Mouse (Mus musculus) G1E (cell line): Measurements from ENCODE around the gene Son. TPM values are rescaled to one million over a fixed set of nuclear protein-coding genes. Genes with fewer than 3 reads are reported as not detected.

Source experiments
- ATAC-seq: 2 replicates; pipeline ENCODE4 v1.8.0; 2016; ENCODE audit warnings: mild to moderate bottlenecking; ENCODE audit not compliant: insufficient number of reproducible peaks, poor library complexity, low FRiP score, severe bottlenecking; ENCODE audit errors: extremely low read depth
- DNase-seq: peaks from one replicate; pipeline ENCODE4 v3.0.0; 2012; ENCODE audit warnings: low spot score
- H3K27me3 ChIP-seq: 2 replicates; pipeline ENCODE4 v1.6.1; 2012; ENCODE audit warnings: mild to moderate bottlenecking, low read length, inconsistent platforms; ENCODE audit not compliant: insufficient read depth
- H3K36me3 ChIP-seq: replicated peaks from 2 replicates; pipeline ENCODE3; 2012; ENCODE audit warnings: mild to moderate bottlenecking, inconsistent platforms
- H3K4me1 ChIP-seq: 2 replicates; pipeline ENCODE4 v1.6.1; 2012; ENCODE audit warnings: low read depth, low read length, inconsistent platforms, mixed read lengths; ENCODE audit not compliant: insufficient read depth
- H3K4me3 ChIP-seq: 2 replicates; pipeline ENCODE4 v1.5.1; 2012; ENCODE audit warnings: low read depth, mild to moderate bottlenecking, inconsistent platforms, low read length, moderate library complexity, mixed read lengths
- H3K9me3 ChIP-seq: replicated peaks from 2 replicates; pipeline ENCODE4 v1.6.1; 2012; ENCODE audit warnings: inconsistent platforms
- CTCF ChIP-seq: IDR thresholded peaks from 2 replicates; pipeline ENCODE4 v1.5.1; 2012; ENCODE audit warnings: low read depth, low read length, inconsistent platforms, mixed read lengths
- GATA1 ChIP-seq: IDR thresholded peaks from 2 replicates; pipeline ENCODE4 v1.6.1; 2012; ENCODE audit warnings: borderline replicate concordance, low read length, inconsistent platforms, mixed read lengths
- GATA2 ChIP-seq: IDR thresholded peaks from 2 replicates; pipeline ENCODE4 v1.6.1; 2012; ENCODE audit warnings: low read depth, low read length, inconsistent platforms, borderline replicate concordance
- POLR2AphosphoS5 ChIP-seq: IDR thresholded peaks from 2 replicates; pipeline ENCODE4 v1.6.1; 2012; ENCODE audit warnings: low read depth, low read length, inconsistent platforms; ENCODE audit not compliant: insufficient replicate concordance
- TAL1 ChIP-seq: conservative IDR thresholded peaks from 2 replicates; pipeline ENCODE4 v1.6.1; 2012; ENCODE audit warnings: low read depth, low read length, inconsistent platforms, mixed read lengths
- polyA plus RNA-seq: library from polyadenylated mRNA; stranded (reverse); fragments of >175 nt; gene quantifications from 2 replicates; pipeline ENCODE4 v1.2.3, GENCODE M21; 2012
- total RNA-seq, 2 experiments: library from RNA; stranded (forward) in 1 of 2; stranded (reverse) in 1 of 2; fragments of 200-1000 nt in 1 of 2; fragments of >200 nt in 1 of 2; fragmentation: Nextera tagmentation in 1 of 2; gene quantifications; 2 replicates each; pipeline ENCODE4 v1.2.3; 2014 to 2017

The Son gene
- total and polyA plus RNA-seq, 3 experiments: 43.9 to 573 (median 264) TPM

- Histone ChIP-seq H3K36me3 (no peaks in the 10 kb centered on the region), H3K9me3 (no peaks in the 10 kb centered on the region; the same call in 1 of the 2 replicates), H3K27me3 (peaks cover 31% of the 10 kb centered on the region), H3K4me3 (no peak overlapping the region), H3K4me1 (peaks cover 5% of the 10 kb centered on the region; the same call in 1 of the 2 replicates)
- DNase-seq (no peak), ATAC-seq (no peak)
- TF ChIP-seq TAL1: no peak
- no peak for TF ChIP-seq GATA1
- no peak for TF ChIP-seq CTCF
Observed at GRCm38 (mm10) chr16:91609501-91610245, 37.6 kb upstream of the Son start.

GRCm38 (mm10) chr16:91611248-91611647 lies 36.1 kb upstream of the Son start:
- no peak for TF ChIP-seq CTCF
- no peak for TF ChIP-seq POLR2AphosphoS5
- no peak for TF ChIP-seq GATA2
- TF ChIP-seq TAL1: no peak
- TF ChIP-seq GATA1: no peak
- Histone ChIP-seq H3K27me3 (peaks cover 21% of the 10 kb centered on the region), H3K36me3 (no peaks in the 10 kb centered on the region), H3K4me1 (peaks cover 5% of the 10 kb centered on the region; the same call in 1 of the 2 replicates), H3K9me3 (no peaks in the 10 kb centered on the region; the same call in 1 of the 2 replicates), H3K4me3 (no peak overlapping the region)
- no peak for ATAC-seq
- DNase-seq: no peak

- Histone ChIP-seq H3K9me3 (no peaks in the 10 kb centered on the region; the same call in 1 of the 2 replicates), H3K4me3 (no peak overlapping the region)
- no peak for ATAC-seq
Observed at GRCm38 (mm10) chr16:91612525-91612924, 34.8 kb upstream of the Son start.

GRCm38 (mm10) chr16:91614552-91614951 lies 32.8 kb upstream of the Son start:
- no peak for TF ChIP-seq GATA1
- no peak for TF ChIP-seq TAL1
- no peak for TF ChIP-seq GATA2
- no peak for TF ChIP-seq CTCF
- no peak for TF ChIP-seq POLR2AphosphoS5
- Histone ChIP-seq H3K27me3 (peaks cover 18% of the 10 kb centered on the region; the same call in 1 of the 2 replicates), H3K4me1 (peaks cover 20% of the 10 kb centered on the region), H3K36me3 (peaks cover 10% of the 10 kb centered on the region), H3K4me3 (no peak overlapping the region), H3K9me3 (no peaks in the 10 kb centered on the region)
- ATAC-seq (no peak), DNase-seq (no peak)

More at GRCm38 (mm10) chr16:91612525-91612924, 34.8 kb upstream of the Son start:
- Histone ChIP-seq H3K27me3 (peaks cover 21% of the 10 kb centered on the region; the same call in 1 of the 2 replicates), H3K4me1 (peaks cover 5% of the 10 kb centered on the region; the same call in 1 of the 2 replicates), H3K36me3 (peaks cover 5% of the 10 kb centered on the region)
- no peak for DNase-seq
- TF ChIP-seq GATA2 (no peak), CTCF (no peak), GATA1 (no peak), TAL1 (no peak), POLR2AphosphoS5 (no peak)

GRCm38 (mm10) chr16:91618511-91619501 lies 28.5 kb upstream of the Son start, which contains the start of gene Dnajc28:
Gene Dnajc28, minus strand, starts transcription at chr16:91619026.
- ATAC-seq (peak; percentile 83), DNase-seq (peak; percentile 81)
- H3K4me1 ChIP-seq: peaks cover 21% of the 10 kb centered on the region
- peak within 1 kb of the TSS; percentile 74 for H3K4me3 ChIP-seq
- TF ChIP-seq CTCF (no peak), POLR2AphosphoS5 (peak; percentile 58; the same call in 1 of the 2 replicates), GATA1 (no peak), TAL1 (no peak)
- H3K27me3 ChIP-seq: no peaks in the 10 kb centered on the region; the same call in 1 of the 2 replicates
- no peaks in the 10 kb centered on the region for H3K9me3 ChIP-seq
- H3K36me3 ChIP-seq: peaks cover 52% of the 10 kb centered on the region

- Histone ChIP-seq H3K4me1 (peaks cover 21% of the 10 kb centered on the region), H3K27me3 (no peaks in the 10 kb centered on the region; the same call in 1 of the 2 replicates), H3K36me3 (peaks cover 66% of the 10 kb centered on the region), H3K9me3 (no peaks in the 10 kb centered on the region), H3K4me3 (no peak overlapping the region)
- TF ChIP-seq TAL1 (no peak), CTCF (no peak), POLR2AphosphoS5 (no peak), GATA1 (no peak), GATA2 (no peak)
- DNase-seq (no peak), ATAC-seq (no peak)
Observed at GRCm38 (mm10) chr16:91620185-91620584, 27.1 kb upstream of the Son start.
